Mouse (Mus musculus) stomach, embryonic 16.5 days (tissue): ENCODE data around the gene Ryr3. TPM values are rescaled to one million over a fixed set of nuclear protein-coding genes. Genes with fewer than 3 reads are reported as not detected.
"Not testable (repeated sequence)": the region's sequence is repeated elsewhere in the genome, so short reads cannot be mapped to it uniquely, and the experiment has no call there.

ENCODE experiments used
- ATAC-seq: fragments of 200-750 bp; cut with Nextera tagmentation; 2 replicates; pipeline ENCODE4 v1.8.0; 2017; ENCODE audit warnings: moderate number of reproducible peaks, moderate TSS enrichment; ENCODE audit not compliant: insufficient read depth, low FRiP score
- H3K27ac ChIP-seq: fragments of 300-500 bp; sonication (generic); 2 replicates; pipeline ENCODE4 v1.5.1; 2014; ENCODE audit warnings: low read length
- H3K27me3 ChIP-seq: fragments of 300-500 bp; sonication (generic); 2 replicates; pipeline ENCODE4 v1.6.1; 2014; ENCODE audit warnings: low read length, control low read depth, mixed read lengths; ENCODE audit not compliant: control insufficient read depth, insufficient read depth
- H3K36me3 ChIP-seq: fragments of 300-500 bp; sonication (generic); 2 replicates; pipeline ENCODE4 v1.6.1; 2014; ENCODE audit warnings: low read length; ENCODE audit not compliant: control insufficient read depth, insufficient read depth
- H3K4me1 ChIP-seq: fragments of 300-500 bp; sonication (generic); 2 replicates; pipeline ENCODE4 v1.6.1; 2014; ENCODE audit warnings: low read length, control low read depth, mixed read lengths; ENCODE audit not compliant: control insufficient read depth, insufficient read depth
- H3K4me2 ChIP-seq: fragments of 300-500 bp; sonication (generic); 2 replicates; pipeline ENCODE4 v1.6.1; 2014; ENCODE audit warnings: low read depth, low read length, mixed read lengths
- H3K4me3 ChIP-seq: fragments of 300-500 bp; sonication (generic); replicated peaks from 2 replicates; pipeline ENCODE4 v1.5.1; 2014; ENCODE audit warnings: mild to moderate bottlenecking, low read length
- H3K9ac ChIP-seq: fragments of 300-500 bp; sonication (generic); 2 replicates; pipeline ENCODE4 v1.6.1; 2014; ENCODE audit warnings: low read length
- H3K9me3 ChIP-seq: fragments of 300-500 bp; sonication (generic); replicated peaks from 2 replicates; pipeline ENCODE4 v1.6.1; 2016; ENCODE audit warnings: low read length, control low read depth; ENCODE audit not compliant: control insufficient read depth
- WGBS: fragments of 180-500 bp; shearing (Covaris S2); extraction: QIAGEN DNeasy Blood & Tissue Kit; methylation state at CpG from one replicate; pipeline ENCODE4 v1.1.7; 2014; 5-methylcytosine and 5-hydroxymethylcytosine counted together
- polyA plus RNA-seq: library from polyadenylated mRNA; unstranded; fragments of >200 nt; fragmentation: Nextera tagmentation; extraction: Ambion mirVana; gene quantifications from 2 replicates; pipeline ENCODE4 v1.2.1, GENCODE M21; 2015

The Ryr3 gene
- polyA plus RNA-seq, 1 experiment from 2014 or later = 5.8 TPM

DNA sequence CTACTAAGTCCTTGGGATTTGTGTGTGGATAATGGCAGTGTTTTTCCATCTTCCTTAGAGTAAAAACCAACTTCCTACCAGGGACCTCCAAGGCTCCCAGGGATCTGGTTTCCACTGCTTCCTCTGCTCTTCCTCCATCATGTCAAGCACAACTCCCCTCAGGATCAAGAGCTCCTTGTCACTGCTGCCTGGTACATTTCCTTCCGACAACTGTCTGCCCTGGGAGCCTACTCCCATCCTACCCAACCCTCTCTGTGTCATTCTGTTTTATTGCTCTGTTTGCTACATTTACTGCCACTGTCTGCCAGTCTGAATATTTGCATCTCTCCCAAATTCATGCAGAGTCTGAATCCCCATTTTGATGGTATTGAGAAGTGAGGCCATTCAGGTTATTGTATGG is 97.8 kb downstream of the Ryr3 start:
- no peak for ATAC-seq
- Histone ChIP-seq H3K4me2 (no peak overlapping the region), H3K27me3 (no peaks in the 10 kb centered on the region), H3K27ac (no peak overlapping the region), H3K4me1 (no peaks in the 10 kb centered on the region), H3K9me3 (no peaks in the 10 kb centered on the region), H3K36me3 (no peaks in the 10 kb centered on the region), H3K9ac (no peak overlapping the region), H3K4me3 (no peak overlapping the region)
- WGBS = 63% methylated on average over 1 of the region's 1 CpGs

DNA sequence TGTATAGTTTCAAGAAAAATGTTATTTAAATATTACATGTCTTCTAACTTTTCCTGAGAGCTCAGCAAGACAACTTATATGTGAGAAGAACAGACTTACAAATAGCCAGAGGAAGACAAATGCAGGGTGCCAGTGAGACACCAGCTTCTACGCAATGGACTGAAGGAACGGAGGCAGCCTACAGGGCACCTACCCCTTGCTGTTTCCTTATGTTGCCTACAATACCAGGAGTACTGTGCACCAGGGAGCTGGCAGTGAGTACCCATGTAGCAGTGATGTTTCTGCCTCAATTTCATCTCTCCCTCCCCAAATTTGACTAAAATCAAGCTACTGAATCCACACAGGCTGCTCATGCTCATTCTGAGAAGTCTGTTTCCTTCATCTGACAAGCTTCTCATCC is 100.1 kb downstream of the Ryr3 start:
- Histone ChIP-seq H3K27ac (no peak overlapping the region), H3K9ac (no peak overlapping the region), H3K4me2 (no peak overlapping the region), H3K4me3 (no peak overlapping the region), H3K36me3 (no peaks in the 10 kb centered on the region), H3K9me3 (no peaks in the 10 kb centered on the region), H3K27me3 (no peaks in the 10 kb centered on the region), H3K4me1 (no peaks in the 10 kb centered on the region)
- no peak for ATAC-seq
- 96% methylated on average over 2 of the region's 2 CpGs for WGBS

DNA sequence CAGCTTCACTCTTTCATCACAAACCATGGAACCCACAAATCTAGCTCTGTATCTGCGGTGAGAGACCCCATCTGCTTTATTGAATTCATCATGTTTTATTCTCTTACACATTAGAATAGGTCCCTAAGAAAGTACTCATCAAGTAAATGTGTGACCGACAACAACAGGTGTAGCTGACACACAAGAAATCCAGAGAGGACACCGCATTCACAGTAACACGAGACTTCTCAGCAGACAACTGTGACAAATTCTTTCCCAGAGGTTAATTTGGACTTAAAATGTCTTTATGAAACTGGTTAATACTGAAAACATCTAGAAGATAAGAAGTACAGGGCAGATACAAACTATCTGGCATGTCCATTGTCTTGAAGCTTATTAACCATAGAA is 101.0 kb downstream of the Ryr3 start:
- Histone ChIP-seq H3K4me2 (no peak overlapping the region), H3K9me3 (no peaks in the 10 kb centered on the region), H3K27ac (no peak overlapping the region), H3K4me1 (no peaks in the 10 kb centered on the region), H3K4me3 (no peak overlapping the region), H3K27me3 (no peaks in the 10 kb centered on the region), H3K9ac (no peak overlapping the region), H3K36me3 (no peaks in the 10 kb centered on the region)
- ATAC-seq = no peak
- WGBS = 86% methylated on average over 4 of the region's 4 CpGs

DNA sequence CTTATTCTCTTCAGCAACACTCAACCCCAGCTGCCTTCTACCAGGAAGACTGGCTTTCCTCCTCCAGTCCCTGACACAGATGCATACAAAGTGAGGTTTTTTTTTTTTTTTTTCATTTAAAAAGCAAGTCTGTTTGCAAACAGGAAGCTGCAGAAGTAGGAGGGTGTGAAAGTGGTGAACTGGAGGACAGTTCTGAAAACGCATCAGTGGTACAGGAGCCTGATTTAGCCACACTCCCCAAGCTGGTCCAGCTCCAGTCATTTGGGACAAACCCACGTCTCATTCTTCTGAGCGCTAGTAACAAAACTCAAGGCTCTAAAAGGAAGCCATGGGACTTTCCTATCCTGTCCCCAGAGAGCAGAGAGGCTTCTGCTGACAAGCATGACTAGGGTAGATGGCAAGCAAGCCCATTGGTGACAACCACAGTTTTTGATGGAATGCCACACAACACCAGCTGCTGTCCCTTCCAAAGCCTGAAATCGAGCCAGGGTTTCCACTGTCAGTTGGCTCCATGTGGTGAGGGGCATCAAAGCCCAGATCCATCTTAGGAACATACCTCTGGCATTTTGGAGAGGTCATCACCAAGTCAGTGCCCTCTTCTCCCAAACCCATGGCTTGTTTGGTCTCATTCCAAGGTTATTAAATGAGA is 101.5 kb downstream of the Ryr3 start:
- H3K9ac ChIP-seq = no peak overlapping the region
- no peak for ATAC-seq
- H3K4me1 ChIP-seq = no peaks in the 10 kb centered on the region
- WGBS = 72% methylated on average over 4 of the region's 4 CpGs
- no peaks in the 10 kb centered on the region for H3K36me3 ChIP-seq
- H3K27ac ChIP-seq = no peak overlapping the region
- no peak overlapping the region for H3K4me3 ChIP-seq
- H3K27me3 ChIP-seq = no peaks in the 10 kb centered on the region
- H3K9me3 ChIP-seq = no peaks in the 10 kb centered on the region
- no peak overlapping the region for H3K4me2 ChIP-seq

DNA sequence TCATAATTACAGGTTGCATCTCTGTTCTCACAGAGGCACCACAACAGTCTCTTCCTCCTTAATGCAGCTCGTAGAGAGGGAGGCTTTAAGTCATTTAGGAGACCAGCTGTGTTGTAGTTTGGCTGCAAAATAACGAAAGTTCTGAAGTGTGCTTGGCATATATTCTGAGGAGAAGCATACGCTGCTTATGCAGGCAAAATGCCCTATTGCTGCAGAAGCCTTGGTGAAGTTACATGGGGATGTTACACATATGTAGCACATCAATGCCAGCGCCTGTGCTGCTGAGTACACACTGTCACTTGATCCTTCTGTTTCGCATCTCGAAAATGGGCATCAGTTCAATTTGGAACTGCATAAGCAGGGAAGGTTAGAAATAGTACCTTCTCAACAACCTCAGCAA is 112.3 kb downstream of the Ryr3 start:
- no peak for ATAC-seq
- Histone ChIP-seq H3K4me2 (no peak overlapping the region), H3K9me3 (no peaks in the 10 kb centered on the region), H3K27me3 (no peaks in the 10 kb centered on the region), H3K4me1 (no peaks in the 10 kb centered on the region), H3K27ac (no peak overlapping the region), H3K9ac (no peak overlapping the region), H3K36me3 (no peaks in the 10 kb centered on the region), H3K4me3 (no peak overlapping the region)
- 72% methylated on average over 6 of the region's 6 CpGs for WGBS

DNA sequence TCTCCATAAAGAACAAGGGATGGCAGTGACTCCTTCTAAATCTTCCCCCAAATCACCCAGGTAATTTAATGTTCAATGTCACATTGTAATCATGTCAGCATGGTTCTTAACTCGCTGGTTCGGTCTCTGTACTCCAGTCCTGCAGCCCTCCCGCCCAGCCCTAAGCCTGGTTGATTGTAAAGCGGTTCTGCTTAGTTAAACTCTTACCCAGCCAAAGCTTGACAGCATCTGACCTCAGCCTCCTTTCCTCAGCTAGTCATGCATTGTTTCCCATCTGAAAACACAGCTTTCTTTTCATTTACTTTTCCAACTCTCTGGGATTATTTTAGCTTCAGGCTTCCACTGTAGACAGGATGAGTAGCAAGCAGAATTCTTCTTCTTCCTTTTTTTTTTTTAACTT is 121.7 kb downstream of the Ryr3 start:
- no peak for ATAC-seq
- Histone ChIP-seq H3K9me3 (no peaks in the 10 kb centered on the region), H3K4me2 (no peak overlapping the region), H3K4me3 (no peak overlapping the region), H3K27me3 (no peaks in the 10 kb centered on the region), H3K4me1 (no peaks in the 10 kb centered on the region), H3K27ac (no peak overlapping the region), H3K9ac (no peak overlapping the region), H3K36me3 (no peaks in the 10 kb centered on the region)
- WGBS = 76% methylated on average over 4 of the region's 4 CpGs

DNA sequence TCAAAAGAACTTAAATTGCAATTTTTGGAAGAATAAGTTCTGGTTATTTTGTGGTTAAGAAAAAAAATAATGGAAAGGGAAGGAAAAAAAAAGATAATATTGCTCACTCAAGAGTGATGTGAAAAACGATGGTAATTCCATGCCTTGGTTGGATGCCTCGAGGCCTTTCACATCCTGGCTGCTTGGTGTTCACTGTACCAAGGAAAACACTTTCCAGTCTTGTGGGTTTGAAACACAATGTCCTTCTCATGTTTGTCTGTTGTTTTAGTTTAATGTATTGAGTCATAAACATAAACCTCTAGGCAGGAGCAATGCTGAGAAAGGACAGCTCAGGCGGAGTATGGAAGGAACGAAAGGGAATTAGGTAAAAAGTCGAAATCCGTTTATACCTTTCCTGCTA is 122.8 kb downstream of the Ryr3 start:
- ATAC-seq = no peak

DNA sequence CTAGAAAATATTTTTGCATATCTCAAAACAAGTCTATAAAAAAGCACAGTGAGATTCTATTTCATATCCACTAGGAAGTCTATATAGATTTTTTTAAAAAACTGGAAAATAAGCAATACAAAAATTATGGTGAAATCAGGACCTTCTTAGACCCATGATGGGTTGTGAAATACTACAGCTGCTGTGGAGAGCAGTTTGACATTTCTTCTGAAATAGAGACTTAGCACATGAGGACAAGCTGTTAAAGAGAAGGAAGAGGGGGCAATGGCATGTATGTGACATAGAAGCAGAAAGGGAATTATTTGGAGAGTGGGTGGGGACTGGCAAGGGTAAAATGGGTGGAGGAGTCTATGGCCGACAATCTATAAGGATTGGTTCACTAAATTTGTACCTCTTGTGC is 124.1 kb downstream of the Ryr3 start:
- no peak overlapping the region for H3K27ac ChIP-seq
- H3K4me1 ChIP-seq = no peaks in the 10 kb centered on the region
- H3K9me3 ChIP-seq = no peaks in the 10 kb centered on the region
- 81% methylated on average over 1 of the region's 1 CpGs for WGBS
- no peak overlapping the region for H3K9ac ChIP-seq
- no peaks in the 10 kb centered on the region for H3K27me3 ChIP-seq
- no peak overlapping the region for H3K4me3 ChIP-seq
- H3K4me2 ChIP-seq = no peak overlapping the region
- ATAC-seq = no peak
- H3K36me3 ChIP-seq = no peaks in the 10 kb centered on the region

More for the DNA sequence above, 122.8 kb downstream of the Ryr3 start:
- Histone ChIP-seq H3K4me3 (no peak overlapping the region), H3K27ac (no peak overlapping the region), H3K27me3 (no peaks in the 10 kb centered on the region), H3K9me3 (no peaks in the 10 kb centered on the region), H3K4me1 (no peaks in the 10 kb centered on the region), H3K9ac (no peak overlapping the region), H3K36me3 (no peaks in the 10 kb centered on the region), H3K4me2 (no peak overlapping the region)
- 87% methylated on average over 6 of the region's 6 CpGs for WGBS

DNA sequence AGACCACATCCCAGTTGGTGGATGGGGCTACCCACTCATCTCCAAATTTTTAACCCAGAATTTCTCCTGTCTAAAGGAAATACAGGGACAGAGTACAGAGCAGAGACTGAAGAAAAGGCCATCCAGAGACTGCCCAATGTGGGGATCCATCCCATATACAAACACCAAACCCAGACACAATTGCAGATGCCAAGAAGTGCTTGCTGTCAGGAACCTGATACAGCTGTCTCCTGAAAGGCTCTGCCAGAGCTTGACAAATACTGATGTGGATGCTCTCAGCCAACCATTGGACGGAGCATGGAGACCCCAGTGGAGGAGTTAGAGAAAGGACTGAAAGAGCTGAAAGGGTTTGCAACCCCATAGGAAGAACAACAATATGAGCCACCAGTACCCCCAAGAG is 125.6 kb downstream of the Ryr3 start:
- not testable (repeated sequence) for H3K27ac ChIP-seq, ATAC-seq, H3K9me3 ChIP-seq, H3K27me3 ChIP-seq, H3K4me2 ChIP-seq, H3K4me3 ChIP-seq, H3K9ac ChIP-seq, H3K4me1 ChIP-seq, H3K36me3 ChIP-seq
- 68% methylated on average over 1 of the region's 1 CpGs for WGBS

DNA sequence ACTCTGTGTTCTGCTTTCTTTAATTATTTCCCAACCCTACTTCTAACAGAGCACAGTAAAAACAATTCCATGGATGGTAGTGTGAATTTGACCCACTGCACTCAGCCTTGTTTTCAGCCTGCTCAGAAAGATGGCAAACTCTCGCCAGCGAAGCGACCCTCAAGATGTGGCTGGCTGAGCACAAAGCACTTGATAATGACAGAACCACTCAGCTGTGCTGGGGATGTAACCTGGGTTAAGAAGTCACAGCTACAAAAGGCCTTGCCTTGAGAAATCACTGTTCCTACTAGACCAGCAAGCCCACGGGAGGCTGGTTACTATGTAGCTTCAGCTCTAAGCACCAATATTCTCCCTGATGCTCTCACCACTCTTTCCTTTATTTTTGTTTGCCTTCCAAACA is 140.5 kb downstream of the Ryr3 start:
- ATAC-seq = no peak
- WGBS = 85% methylated on average over 4 of the region's 4 CpGs
- H3K4me2 ChIP-seq = no peak overlapping the region
- H3K27me3 ChIP-seq = no peaks in the 10 kb centered on the region
- no peak overlapping the region for H3K27ac ChIP-seq
- no peak overlapping the region for H3K4me3 ChIP-seq
- no peaks in the 10 kb centered on the region for H3K9me3 ChIP-seq
- H3K9ac ChIP-seq = no peak overlapping the region
- no peaks in the 10 kb centered on the region for H3K36me3 ChIP-seq
- H3K4me1 ChIP-seq = no peaks in the 10 kb centered on the region
